Comparison of ENCODE assay signal across 22 mouse cellular contexts in the genomic region with DNA sequence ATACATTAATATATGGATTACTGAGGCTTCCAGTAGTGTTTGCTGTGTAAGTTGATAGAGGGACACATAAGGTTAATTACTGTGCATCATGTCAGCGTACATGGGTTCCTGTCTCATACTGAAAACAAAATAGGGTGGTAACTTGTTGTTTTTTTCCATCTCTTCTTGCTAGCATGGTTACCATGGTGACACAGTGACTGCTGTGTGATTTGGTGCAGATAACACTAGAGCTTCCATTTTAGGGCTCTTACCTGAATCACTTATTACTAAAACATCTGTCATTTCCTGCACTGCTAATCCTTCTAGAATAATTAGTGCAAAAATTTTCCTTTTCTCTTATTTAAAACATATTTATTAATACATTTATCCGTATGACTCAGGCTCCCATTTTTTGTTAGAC. TPM values are rescaled to one million over a fixed set of nuclear protein-coding genes. Genes with fewer than 3 reads are reported as not detected.
DNase-seq lines count a peak whose midpoint lies in the region; ATAC-seq and TF ChIP-seq lines count a peak whose summit lies in the region.
"Had no signal": no experiment of that assay in that cellular context is flagged by ENCODE, and none has a peak within 500 bp of the region (broad histone marks: within the 10 kb centered on the region; RNA-seq: fewer than 3 reads in every experiment).

No protein-coding gene starts in this region.

- no peak for DNase-seq in hindbrain, embryonic 11.5 days (ENCODE audit: low spot score)
- peak; percentile 47 for DNase-seq in CD4-positive helper T cell, adult 2 months (ENCODE audit: low read depth, low spot score)
- DNase-seq in midbrain, embryonic 14.5 days, result peak; percentile 67
- DNase-seq in gastrocnemius, adult 2 months, result no peak
- DNase-seq: adrenal gland, adult 8-10 months; B cell, adult 2 months; cerebellum, adult 11-12 months; cerebellum, postnatal 14 days; embryo, embryonic 11 days; kidney, adult 8-10 months; kidney, postnatal 14 days; layer of hippocampus, adult 9-11 months; liver, embryonic 13.5 days; lung, embryonic 14.5 days; lung, postnatal 36 days; retina, postnatal 1 day had no signal

- TF ChIP-seq CTCF in gastrocnemius, adult 2 months (IDR thresholded peaks at IDR 0.05), result no peak

- H3K4me2 ChIP-seq in hindbrain, embryonic 13.5 days, result no peak overlapping the region
- H3K4me2 ChIP-seq in hindbrain, embryonic 11.5 days (replicated peaks; ENCODE audit: low read depth, low read length), result no peak overlapping the region
- H3K4me2 ChIP-seq in midbrain, embryonic 14.5 days (ENCODE audit: low read length), result no peak overlapping the region
- no peak overlapping the region for H3K4me2 ChIP-seq in intestine, embryonic 15.5 days (replicated peaks)
- H3K4me2 ChIP-seq: embryonic facial prominence, embryonic 15.5 days; limb, embryonic 13.5 days; liver, embryonic 13.5 days; lung, embryonic 14.5 days had no signal

- no peaks in the 10 kb centered on the region for H3K36me3 ChIP-seq in hindbrain, embryonic 13.5 days
- H3K36me3 ChIP-seq in hindbrain, embryonic 11.5 days (ENCODE audit: control insufficient read depth, insufficient read depth, low read length), result no peaks in the 10 kb centered on the region
- no peaks in the 10 kb centered on the region for H3K36me3 ChIP-seq in midbrain, embryonic 14.5 days (ENCODE audit: control insufficient read depth, insufficient read depth, low read length)
- H3K36me3 ChIP-seq in intestine, embryonic 15.5 days, result no peaks in the 10 kb centered on the region
- H3K36me3 ChIP-seq: embryonic facial prominence, embryonic 15.5 days; limb, embryonic 13.5 days; liver, embryonic 13.5 days had no signal

- intact Hi-C loops in gastrocnemius, adult 2 months (cut with DNase I), result loop anchor here (2.0 to 5.0 kb wide), 2 partner anchors 156 to 210 kb away; no protein-coding TSS in a partner anchor

- WGBS in hindbrain, embryonic 13.5 days, result 53% methylated on average over 2 of the region's 2 CpGs
- WGBS in hindbrain, embryonic 11.5 days, result 62% methylated on average over 2 of the region's 2 CpGs
- 47% methylated on average over 2 of the region's 2 CpGs for WGBS in midbrain, embryonic 14.5 days
- 69% methylated on average over 2 of the region's 2 CpGs for WGBS in intestine, embryonic 15.5 days

- H3K9ac ChIP-seq in hindbrain, embryonic 13.5 days, result no peak overlapping the region
- H3K9ac ChIP-seq in hindbrain, embryonic 11.5 days (ENCODE audit: low read depth, low read length), result no peak overlapping the region
- no peak overlapping the region for H3K9ac ChIP-seq in midbrain, embryonic 14.5 days (replicated peaks; ENCODE audit: low read length)
- no peak overlapping the region for H3K9ac ChIP-seq in intestine, embryonic 15.5 days
- H3K9ac ChIP-seq: embryonic facial prominence, embryonic 15.5 days; limb, embryonic 13.5 days; liver, embryonic 13.5 days; lung, embryonic 14.5 days had no signal

- ATAC-seq in hindbrain, embryonic 13.5 days (ENCODE audit: low FRiP score), result no peak; the same call in 1 of the 2 replicates
- no peak for ATAC-seq in hindbrain, embryonic 11.5 days (ENCODE audit: low FRiP score)
- ATAC-seq in activated CD4-positive, CD25-positive, alpha-beta regulatory T cell, adult 4 months, result peak; percentile 86
- peak; percentile 40; the same call in 1 of the 2 replicates for ATAC-seq in midbrain, embryonic 14.5 days (ENCODE audit: low FRiP score, low TSS enrichment)
- ATAC-seq in intestine, embryonic 15.5 days, result no peak

- peaks cover 14% of the 10 kb centered on the region; the same call in 1 of the 2 replicates for H3K4me1 ChIP-seq in hindbrain, embryonic 13.5 days (replicated peaks)
- H3K4me1 ChIP-seq in hindbrain, embryonic 11.5 days (replicated peaks; ENCODE audit: control insufficient read depth, insufficient read depth, low read length), result no peaks in the 10 kb centered on the region
- peaks cover 5% of the 10 kb centered on the region; the same call in 1 of the 2 replicates for H3K4me1 ChIP-seq in midbrain, embryonic 14.5 days (ENCODE audit: control insufficient read depth, insufficient read depth, low read length)
- H3K4me1 ChIP-seq in intestine, embryonic 15.5 days (replicated peaks), result no peaks in the 10 kb centered on the region
- H3K4me1 ChIP-seq: embryonic facial prominence, embryonic 15.5 days; limb, embryonic 13.5 days; liver, embryonic 13.5 days had no signal

- H3K27me3 ChIP-seq in hindbrain, embryonic 13.5 days, result no peaks in the 10 kb centered on the region
- 0 out of 2 replicates have a peak, but pooled peaks cover 2% of the 10 kb centered on the region for H3K27me3 ChIP-seq in hindbrain, embryonic 11.5 days (ENCODE audit: control insufficient read depth, insufficient read depth, low read length)
- no peaks in the 10 kb centered on the region for H3K27me3 ChIP-seq in midbrain, embryonic 14.5 days (ENCODE audit: control insufficient read depth, insufficient read depth, low read length)
- H3K27me3 ChIP-seq in intestine, embryonic 15.5 days (replicated peaks), result no peaks in the 10 kb centered on the region
- H3K27me3 ChIP-seq: embryonic facial prominence, embryonic 15.5 days; limb, embryonic 13.5 days; liver, embryonic 13.5 days had no signal

- H3K27ac ChIP-seq in hindbrain, embryonic 13.5 days, result peak overlapping the region; percentile 66; the same call in 1 of the 2 replicates
- no peak overlapping the region for H3K27ac ChIP-seq in hindbrain, embryonic 11.5 days (ENCODE audit: low read depth, low read length)
- H3K27ac ChIP-seq in midbrain, embryonic 14.5 days (replicated peaks; ENCODE audit: low read depth, low read length), result peak overlapping the region; percentile 74; the same call in 1 of the 2 replicates
- no peak overlapping the region for H3K27ac ChIP-seq in gastrocnemius, adult 2 months
- H3K27ac ChIP-seq in intestine, embryonic 15.5 days, result no peak overlapping the region
- H3K27ac ChIP-seq: embryonic facial prominence, embryonic 15.5 days; limb, embryonic 13.5 days; liver, embryonic 13.5 days; stomach, postnatal 0 days had no signal

- H3K9me3 ChIP-seq in hindbrain, embryonic 13.5 days, result no peaks in the 10 kb centered on the region
- H3K9me3 ChIP-seq in hindbrain, embryonic 11.5 days (ENCODE audit: control insufficient read depth, low read length), result no peaks in the 10 kb centered on the region
- H3K9me3 ChIP-seq in midbrain, embryonic 14.5 days (ENCODE audit: control insufficient read depth, low read length), result no peaks in the 10 kb centered on the region
- H3K9me3 ChIP-seq in intestine, embryonic 15.5 days, result no peaks in the 10 kb centered on the region
- H3K9me3 ChIP-seq: embryonic facial prominence, embryonic 15.5 days; limb, embryonic 13.5 days; liver, embryonic 13.5 days had no signal

- H3K4me3 ChIP-seq in hindbrain, embryonic 13.5 days, result no peak overlapping the region
- H3K4me3 ChIP-seq in hindbrain, embryonic 11.5 days (ENCODE audit: low read depth, low read length), result no peak overlapping the region
- H3K4me3 ChIP-seq in midbrain, embryonic 14.5 days (replicated peaks; ENCODE audit: low read depth, low read length), result no peak overlapping the region
- H3K4me3 ChIP-seq in gastrocnemius, adult 2 months, result no peak overlapping the region
- no peak overlapping the region for H3K4me3 ChIP-seq in intestine, embryonic 15.5 days (replicated peaks)
- H3K4me3 ChIP-seq: embryonic facial prominence, embryonic 15.5 days; limb, embryonic 13.5 days; liver, embryonic 13.5 days had no signal

RNA-seq across cellular contexts. Expression of gene Arxes2, which starts 31.3 kb away (rescaled TPM):
- 228 and 234 TPM in 2 replicates for polyA plus RNA-seq in hindbrain, embryonic 13.5 days (2015; fragmentation: Nextera tagmentation; extraction: Ambion mirVana)
- 125 and 140 TPM in 2 replicates for polyA plus RNA-seq in hindbrain, embryonic 11.5 days (2014; fragmentation: Nextera tagmentation; extraction: Ambion mirVana)
- 1 to 10 TPM; 5.1 to 6.0 TPM for polyA plus RNA-seq in activated CD4-positive, CD25-positive, alpha-beta regulatory T cell, adult 4 months (2017; shearing (Covaris generic))
- polyA plus RNA-seq in midbrain, embryonic 14.5 days (2014; fragmentation: Nextera tagmentation; extraction: Ambion mirVana), result 312 and 337 TPM in 2 replicates
- total RNA-seq in gastrocnemius, adult 2 months (2021), result under 1 TPM in 1 of 2 experiments, not detected in 1; 0.56 TPM
- polyA plus RNA-seq in intestine, embryonic 15.5 days (2015; fragmentation: Nextera tagmentation; extraction: Ambion mirVana), result 73.9 and 86.6 TPM in 2 replicates

Comparison
In these comparisons a context has a peak if more than half of its experiments do, and no peak if none do; other contexts are left out.
1. H3K27ac ChIP-seq: peak in hindbrain, embryonic 13.5 days (single experiment) and midbrain, embryonic 14.5 days (single experiment); none in hindbrain, embryonic 11.5 days (single experiment), gastrocnemius, adult 2 months (single experiment) and intestine, embryonic 15.5 days (single experiment).
2. ATAC-seq: peak in activated CD4-positive, CD25-positive, alpha-beta regulatory T cell, adult 4 months (single experiment) and midbrain, embryonic 14.5 days (single experiment); none in hindbrain, embryonic 13.5 days (single experiment), hindbrain, embryonic 11.5 days (single experiment) and intestine, embryonic 15.5 days (single experiment).
3. DNase-seq: peak in CD4-positive helper T cell, adult 2 months (single experiment) and midbrain, embryonic 14.5 days (single experiment); none in hindbrain, embryonic 11.5 days (single experiment) and gastrocnemius, adult 2 months (single experiment).
4. RNA of gene Arxes2, which starts 31.3 kb away (polyA plus RNA-seq): 312 to 337 TPM in midbrain, embryonic 14.5 days, 228 to 234 TPM in hindbrain, embryonic 13.5 days, 125 to 140 TPM in hindbrain, embryonic 11.5 days and 73.9 to 86.6 TPM in intestine, embryonic 15.5 days; 5.1 to 6.0 TPM in activated CD4-positive, CD25-positive, alpha-beta regulatory T cell, adult 4 months; every median in the first group is over 10 times any median in the second.